Mouse (Mus musculus) G1E (cell line): ENCODE data around the gene Ltbp4. TPM values are rescaled to one million over a fixed set of nuclear protein-coding genes. Genes with fewer than 3 reads are reported as not detected.

Experiments used
- ATAC-seq: 2 replicates; pipeline ENCODE4 v1.8.0; 2016; ENCODE audit warnings: mild to moderate bottlenecking; ENCODE audit not compliant: insufficient number of reproducible peaks, poor library complexity, low FRiP score, severe bottlenecking; ENCODE audit errors: extremely low read depth
- DNase-seq: peaks from one replicate; pipeline ENCODE4 v3.0.0; 2012; ENCODE audit warnings: low spot score
- H3K27me3 ChIP-seq: 2 replicates; pipeline ENCODE4 v1.6.1; 2012; ENCODE audit warnings: mild to moderate bottlenecking, low read length, inconsistent platforms; ENCODE audit not compliant: insufficient read depth
- H3K36me3 ChIP-seq: replicated peaks from 2 replicates; pipeline ENCODE3; 2012; ENCODE audit warnings: mild to moderate bottlenecking, inconsistent platforms
- H3K4me1 ChIP-seq: 2 replicates; pipeline ENCODE4 v1.6.1; 2012; ENCODE audit warnings: low read depth, low read length, inconsistent platforms, mixed read lengths; ENCODE audit not compliant: insufficient read depth
- H3K4me3 ChIP-seq: 2 replicates; pipeline ENCODE4 v1.5.1; 2012; ENCODE audit warnings: low read depth, mild to moderate bottlenecking, inconsistent platforms, low read length, moderate library complexity, mixed read lengths
- H3K9me3 ChIP-seq: replicated peaks from 2 replicates; pipeline ENCODE4 v1.6.1; 2012; ENCODE audit warnings: inconsistent platforms
- CTCF ChIP-seq: IDR thresholded peaks from 2 replicates; pipeline ENCODE4 v1.5.1; 2012; ENCODE audit warnings: low read depth, low read length, inconsistent platforms, mixed read lengths
- GATA1 ChIP-seq: IDR thresholded peaks from 2 replicates; pipeline ENCODE4 v1.6.1; 2012; ENCODE audit warnings: borderline replicate concordance, low read length, inconsistent platforms, mixed read lengths
- GATA2 ChIP-seq: IDR thresholded peaks from 2 replicates; pipeline ENCODE4 v1.6.1; 2012; ENCODE audit warnings: low read depth, low read length, inconsistent platforms, borderline replicate concordance
- POLR2AphosphoS5 ChIP-seq: IDR thresholded peaks from 2 replicates; pipeline ENCODE4 v1.6.1; 2012; ENCODE audit warnings: low read depth, low read length, inconsistent platforms; ENCODE audit not compliant: insufficient replicate concordance
- TAL1 ChIP-seq: conservative IDR thresholded peaks from 2 replicates; pipeline ENCODE4 v1.6.1; 2012; ENCODE audit warnings: low read depth, low read length, inconsistent platforms, mixed read lengths
- polyA plus RNA-seq: library from polyadenylated mRNA; stranded (reverse); fragments of >175 nt; gene quantifications from 2 replicates; pipeline ENCODE4 v1.2.3, GENCODE M21; 2012
- total RNA-seq, 2 experiments: library from RNA; stranded (forward) in 1 of 2; stranded (reverse) in 1 of 2; fragments of 200-1000 nt in 1 of 2; fragments of >200 nt in 1 of 2; fragmentation: Nextera tagmentation in 1 of 2; gene quantifications; 2 replicates each; pipeline ENCODE4 v1.2.3; 2014 to 2017

Ltbp4 gene
- total and polyA plus RNA-seq, 3 experiments, result 0.16 to 9.1 (median 1.0) TPM

- no peak for TF ChIP-seq TAL1
- no peak for TF ChIP-seq GATA2
- no peak for TF ChIP-seq POLR2AphosphoS5
- no peak for TF ChIP-seq CTCF
- TF ChIP-seq GATA1, result no peak
- Histone ChIP-seq H3K9me3 (no peaks in the 10 kb centered on the region), H3K4me3 (no peak overlapping the region), H3K4me1 (peaks cover 16% of the 10 kb centered on the region), H3K27me3 (no peaks in the 10 kb centered on the region), H3K36me3 (peaks cover 93% of the 10 kb centered on the region)
- no peak for DNase-seq
- no peak for ATAC-seq
Observed at GRCm38 (mm10) chr7:27345444-27345843, 8.0 kb upstream of the Ltbp4 start.

- ATAC-seq (peak; percentile 43; the same call in 1 of the 2 replicates), DNase-seq (peak; percentile 63)
Observed at GRCm38 (mm10) chr7:27342595-27342994, 5.1 kb upstream of the Ltbp4 start.

DNA sequence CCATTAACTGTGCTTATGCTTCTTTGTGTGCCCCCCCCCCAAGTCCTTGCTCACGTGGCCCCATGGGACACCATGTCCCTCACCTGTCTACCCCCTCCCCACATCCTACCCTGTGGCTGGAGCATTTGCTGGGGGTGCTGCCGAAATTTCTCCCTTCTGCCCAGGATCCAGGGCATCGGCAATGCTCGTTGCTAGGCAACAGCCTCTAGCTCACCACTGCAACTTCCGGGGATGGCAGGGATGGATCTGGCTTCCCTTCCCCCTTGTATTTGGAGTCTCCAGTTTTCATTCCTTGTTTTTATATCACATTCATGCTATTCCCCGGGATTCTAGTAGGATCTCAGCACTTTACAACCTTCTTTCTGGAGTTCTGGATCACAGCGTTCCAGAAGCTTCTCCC, 2.0 kb upstream of the Ltbp4 start:
- H3K27me3 ChIP-seq, result peaks cover 44% of the 10 kb centered on the region
- no peaks in the 10 kb centered on the region for H3K9me3 ChIP-seq
- H3K4me3 ChIP-seq, result no peak overlapping the region
- TF ChIP-seq TAL1, result no peak
- TF ChIP-seq CTCF, result no peak
- TF ChIP-seq POLR2AphosphoS5, result no peak
- no peak for TF ChIP-seq GATA2
- no peak for TF ChIP-seq GATA1
- H3K4me1 ChIP-seq, result peaks cover 43% of the 10 kb centered on the region
- no peak for DNase-seq
- ATAC-seq, result no peak
- peaks cover 35% of the 10 kb centered on the region for H3K36me3 ChIP-seq

More at GRCm38 (mm10) chr7:27342595-27342994, 5.1 kb upstream of the Ltbp4 start:
- Histone ChIP-seq H3K4me1 (peaks cover 20% of the 10 kb centered on the region), H3K4me3 (no peak overlapping the region), H3K27me3 (peaks cover 17% of the 10 kb centered on the region), H3K9me3 (no peaks in the 10 kb centered on the region), H3K36me3 (peaks cover 66% of the 10 kb centered on the region)
- TF ChIP-seq GATA2 (no peak), CTCF (0 out of 2 replicates have a peak, but pooled peaks have one; percentile 19)

DNA sequence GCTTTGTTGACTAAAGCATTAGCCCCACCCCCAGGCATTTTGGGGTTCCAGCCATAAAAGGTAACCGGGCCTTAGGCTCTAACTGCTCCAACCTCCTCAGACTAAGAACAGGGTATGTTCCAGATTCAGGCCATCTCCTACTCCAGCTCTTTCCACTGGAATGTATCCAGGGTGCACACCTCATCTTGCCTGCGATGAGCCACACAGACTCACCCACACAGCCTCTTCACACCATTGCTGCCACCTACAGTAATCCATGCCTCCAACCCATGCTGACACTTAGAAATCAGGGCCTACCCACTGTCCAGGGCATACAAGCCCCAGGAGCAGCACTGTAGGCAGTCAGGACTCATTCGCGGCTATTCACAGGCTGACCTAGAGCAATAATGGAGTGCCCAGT, 1.6 kb upstream of the Ltbp4 start:
- no peak overlapping the region for H3K4me3 ChIP-seq
- no peaks in the 10 kb centered on the region for H3K9me3 ChIP-seq
- no peak for DNase-seq
- no peak for ATAC-seq
- peaks cover 31% of the 10 kb centered on the region for H3K36me3 ChIP-seq
- TF ChIP-seq CTCF, result no peak
- TF ChIP-seq TAL1, result no peak
- no peak for TF ChIP-seq GATA1
- no peak for TF ChIP-seq POLR2AphosphoS5
- no peak for TF ChIP-seq GATA2
- H3K27me3 ChIP-seq, result peaks cover 48% of the 10 kb centered on the region
- peaks cover 47% of the 10 kb centered on the region for H3K4me1 ChIP-seq

DNA sequence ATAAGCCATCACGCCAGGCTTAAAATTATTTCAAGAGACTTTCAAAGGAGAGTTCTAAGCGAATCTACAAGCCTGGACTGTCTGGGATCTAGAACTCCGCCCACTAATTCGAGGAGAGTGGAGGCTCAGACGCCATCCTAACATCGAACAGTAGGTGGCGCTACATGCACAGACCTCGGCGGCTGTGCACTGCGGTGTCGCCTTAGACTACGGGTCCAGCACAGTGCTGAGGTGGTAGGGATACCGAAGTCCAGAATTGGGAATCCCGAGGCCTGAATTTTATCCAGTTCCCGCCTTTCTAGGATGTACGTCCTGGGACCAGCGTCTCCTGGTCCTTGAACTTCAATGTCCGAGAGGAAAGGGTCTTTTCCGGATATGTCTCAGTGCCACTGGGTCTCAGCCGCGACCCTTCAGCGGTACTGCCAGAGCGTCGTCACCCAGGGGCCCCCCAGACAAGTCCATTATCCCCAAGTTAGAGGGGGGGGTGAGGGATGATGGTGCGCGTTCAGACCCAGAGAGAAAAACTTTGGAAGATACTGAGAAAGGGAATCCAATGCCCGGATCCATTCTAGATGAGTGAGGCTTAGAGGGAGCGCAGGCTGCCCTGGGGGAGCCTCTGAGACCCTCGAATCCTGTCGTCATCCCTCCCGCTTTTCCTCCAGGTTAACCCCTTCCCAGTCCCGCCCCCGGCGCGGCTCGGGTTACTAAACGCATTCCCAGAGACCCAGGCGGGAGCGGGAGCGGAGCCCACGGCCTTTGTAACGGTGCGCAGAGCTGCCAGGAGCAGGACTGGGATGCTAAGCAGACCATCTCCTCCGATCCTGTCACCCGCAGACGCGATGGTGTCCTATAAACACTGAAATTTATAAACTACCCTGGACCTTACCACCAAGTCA, 1.3 kb downstream of the Ltbp4 start:
- peak; percentile 78 for DNase-seq
- peaks cover 77% of the 10 kb centered on the region for H3K27me3 ChIP-seq
- TF ChIP-seq POLR2AphosphoS5, result no peak
- peak; percentile 84 for TF ChIP-seq CTCF
- peaks cover 5% of the 10 kb centered on the region for H3K36me3 ChIP-seq
- peak overlapping the region; percentile 66; the same call in 1 of the 2 replicates for H3K4me3 ChIP-seq
- H3K4me1 ChIP-seq, result peaks cover 66% of the 10 kb centered on the region
- H3K9me3 ChIP-seq, result no peaks in the 10 kb centered on the region
- peak; percentile 63 for ATAC-seq

GRCm38 (mm10) chr7:27335011-27335720, 2.3 kb downstream of the Ltbp4 start:
- TF ChIP-seq TAL1 (no peak), CTCF (no peak), POLR2AphosphoS5 (no peak), GATA1 (no peak), GATA2 (no peak)
- DNase-seq (no peak), ATAC-seq (no peak)
- H3K9me3 ChIP-seq, result no peaks in the 10 kb centered on the region
- H3K36me3 ChIP-seq, result no peaks in the 10 kb centered on the region
- peaks cover 82% of the 10 kb centered on the region for H3K27me3 ChIP-seq
- H3K4me3 ChIP-seq, result no peak overlapping the region
- peaks cover 76% of the 10 kb centered on the region for H3K4me1 ChIP-seq
